Mouse (Mus musculus): ENCODE measurements around the gene Cfl1. TPM values are rescaled to one million over a fixed set of nuclear protein-coding genes. Genes with fewer than 3 reads are reported as not detected.
"Not testable (repeated sequence)": the region's sequence is repeated elsewhere in the genome, so short reads cannot be mapped to it uniquely, and the experiment has no call there.

Gene Cfl1
- total RNA-seq, 2 experiments from 2014 or later: 1,802 to 1,826 TPM

DNA sequence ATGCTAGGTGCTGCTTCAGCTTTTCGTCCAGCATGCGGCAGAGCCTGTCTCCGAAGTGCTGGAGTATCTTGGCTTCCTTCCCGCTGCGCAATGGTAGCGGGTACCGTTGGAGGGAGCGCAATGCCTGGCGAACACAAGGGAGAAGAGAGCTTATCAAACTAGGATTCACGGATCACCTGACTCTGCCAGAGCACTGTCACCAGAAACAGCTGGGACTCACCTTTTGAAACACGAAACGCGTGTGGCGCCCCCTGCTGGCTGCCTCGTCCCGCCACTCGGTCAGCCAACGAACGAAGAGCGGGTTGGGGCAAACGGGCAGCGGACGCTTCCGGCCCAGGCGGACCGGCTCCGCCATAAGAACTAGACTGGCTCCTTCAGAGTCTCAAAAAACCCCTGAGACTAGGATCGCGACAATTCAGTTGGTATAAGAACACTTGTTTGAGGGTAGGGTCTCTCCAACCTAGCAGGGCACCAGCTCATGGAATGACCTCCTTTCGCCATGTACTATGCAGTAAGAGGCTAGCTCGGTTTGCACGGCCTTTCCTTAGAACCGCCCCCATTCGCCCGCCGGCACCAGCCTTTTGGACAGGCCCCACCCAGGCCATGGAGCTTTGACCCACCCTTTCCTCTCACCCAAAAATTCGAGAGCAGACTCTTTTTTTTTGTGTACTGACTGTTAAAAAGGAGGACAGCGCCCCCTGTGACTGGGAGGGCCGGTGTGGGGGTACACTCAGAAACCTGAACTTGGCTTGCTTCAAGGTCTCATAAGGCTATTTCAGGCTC lies 2.3 kb upstream of the Cfl1 start, which contains the start of gene Mus81:
Gene Mus81 (minus strand): TSS at position 635 of the 783 bp plus-strand sequence.
- DNase-seq (ENCODE audit: low spot score in 2 of 2): peak; percentile 94 to 97

DNA sequence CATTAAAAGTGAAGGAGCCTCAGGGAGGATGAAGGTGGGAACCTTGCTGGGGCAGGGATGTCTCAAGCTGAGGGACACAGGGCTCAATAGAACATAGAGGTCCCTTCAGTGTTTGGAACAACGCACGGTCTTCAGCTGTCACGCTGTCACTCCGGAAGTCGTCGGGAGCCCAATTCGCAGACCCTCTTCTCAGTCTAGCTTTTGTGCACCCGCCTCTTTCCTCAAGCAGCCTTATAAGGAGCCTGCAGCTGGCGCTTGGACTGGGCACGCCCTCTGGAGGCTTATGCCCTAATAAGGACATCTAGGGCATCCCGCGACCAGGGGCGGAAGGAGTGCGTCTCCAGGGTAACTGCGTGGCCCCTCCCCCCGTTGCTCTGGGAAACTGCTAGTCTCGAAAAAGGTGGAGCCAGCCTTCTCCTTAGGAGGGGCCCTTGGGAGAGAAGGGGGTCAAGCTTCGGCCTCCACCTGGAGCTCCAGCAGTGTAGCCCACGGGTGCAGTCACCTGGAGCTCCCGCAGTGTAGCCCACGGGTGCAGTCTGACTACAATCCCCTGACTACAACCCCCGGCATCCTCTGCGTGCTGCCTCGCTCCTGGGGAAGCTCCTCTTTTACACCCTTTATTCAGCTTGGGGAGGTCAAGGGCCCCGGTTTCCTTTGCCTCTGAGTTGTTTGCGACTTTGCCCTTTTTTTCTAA lies 1.2 kb upstream of the Cfl1 start:
- DNase-seq (ENCODE audit: low spot score in 2 of 2): peak; percentile 95 to 97

DNA sequence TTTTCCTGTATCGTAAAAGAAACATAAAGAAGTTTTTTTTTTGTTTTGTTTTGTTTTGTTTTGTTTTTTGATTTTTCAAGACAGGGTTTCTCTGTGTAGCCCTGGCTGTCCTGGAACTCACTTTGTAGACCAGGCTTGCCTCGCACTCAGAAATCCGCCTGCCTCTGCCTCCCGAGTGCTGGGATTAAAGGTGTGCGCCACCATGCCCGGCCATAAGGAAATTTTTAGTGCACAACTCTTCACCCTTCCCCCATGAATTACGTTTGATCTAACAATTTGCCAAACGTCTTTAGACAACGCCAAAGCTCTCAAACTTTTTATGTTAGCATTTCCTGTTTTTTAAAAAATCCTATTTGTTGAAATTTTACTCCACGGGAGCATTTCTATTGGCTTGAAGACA lies 534 bp upstream of the Cfl1 start:
- not testable (repeated sequence) for DNase-seq (ENCODE audit: low spot score in 2 of 2)

DNA sequence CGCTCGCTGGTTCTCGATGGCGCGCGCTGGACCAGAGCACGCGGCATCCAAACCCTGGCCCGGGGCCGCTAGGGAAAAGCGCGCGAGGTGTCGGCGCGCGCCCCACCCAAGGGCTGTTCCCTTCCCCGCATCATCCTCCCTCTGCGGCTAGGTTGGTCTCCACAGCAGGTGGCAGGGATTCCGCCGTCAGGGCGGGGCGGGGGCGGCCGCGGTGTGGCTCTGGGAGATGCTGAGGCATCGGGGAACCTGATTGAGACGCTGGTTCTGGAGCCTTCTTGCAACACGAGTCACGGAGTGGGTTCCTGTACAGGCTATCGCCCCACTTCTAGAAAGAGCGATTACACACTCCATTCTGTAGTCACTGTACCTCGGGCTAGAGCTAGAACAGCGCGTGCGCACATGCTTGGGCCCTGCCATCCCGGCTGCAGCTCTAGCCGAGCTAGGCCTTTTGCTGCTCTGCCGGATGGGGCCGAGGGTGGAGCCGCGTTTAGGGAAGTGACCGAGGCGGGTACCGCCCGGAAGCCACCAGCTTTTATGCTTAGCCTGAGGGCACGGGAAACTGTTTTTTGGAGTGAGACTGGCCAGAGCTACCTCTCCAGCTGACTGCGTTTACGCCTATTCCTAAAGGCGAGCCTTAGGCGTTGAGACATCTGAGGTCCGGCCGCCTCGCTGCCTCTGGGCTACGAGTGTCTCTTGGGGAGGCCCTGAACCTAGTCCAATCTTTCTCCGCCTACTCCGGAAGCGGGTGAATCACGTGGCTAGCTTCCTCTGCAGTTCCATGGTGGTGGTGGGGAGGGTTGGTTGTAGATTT lies 848 bp downstream of the Cfl1 start:
- peak; percentile 79 to 81 for DNase-seq (ENCODE audit: low spot score in 2 of 2)

DNA sequence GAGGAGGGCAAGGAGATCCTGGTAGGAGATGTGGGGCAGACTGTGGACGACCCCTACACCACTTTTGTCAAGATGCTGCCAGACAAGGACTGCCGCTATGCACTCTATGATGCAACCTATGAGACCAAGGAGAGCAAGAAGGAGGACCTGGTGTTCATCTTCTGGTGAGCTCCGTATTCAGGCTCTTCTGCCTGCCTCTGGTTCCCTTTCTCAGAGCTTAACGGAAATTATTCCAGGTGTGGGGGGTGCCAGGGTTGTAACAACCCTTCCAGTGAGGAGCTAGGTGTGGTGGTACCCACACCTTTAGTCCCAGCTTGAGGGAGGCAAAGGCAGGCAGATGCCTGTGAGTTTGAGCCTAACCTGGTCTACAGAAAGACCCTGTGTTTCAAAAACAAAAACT lies 2.4 kb downstream of the Cfl1 start:
- DNase-seq (ENCODE audit: low spot score in 2 of 2): no peak

DNA sequence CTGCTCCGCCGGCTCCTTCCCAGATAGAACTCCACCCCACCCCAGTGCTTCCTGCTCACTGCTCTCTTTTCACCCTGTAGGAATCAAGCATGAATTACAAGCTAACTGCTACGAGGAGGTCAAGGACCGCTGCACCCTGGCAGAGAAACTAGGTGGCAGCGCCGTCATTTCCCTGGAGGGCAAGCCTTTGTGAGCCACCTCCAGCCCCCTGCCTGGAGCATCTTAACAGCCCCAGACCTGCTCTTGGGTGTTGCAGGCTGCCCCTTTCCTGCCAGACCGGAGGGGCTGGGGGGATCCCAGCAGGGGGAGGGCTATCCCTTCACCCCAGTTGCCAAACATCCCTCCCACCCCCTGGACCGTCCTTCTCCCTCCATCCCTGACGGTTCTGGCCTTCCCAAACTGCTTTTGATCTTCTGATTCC lies 3.1 kb downstream of the Cfl1 start:
- not testable (repeated sequence) for DNase-seq (ENCODE audit: low spot score in 2 of 2)

DNA sequence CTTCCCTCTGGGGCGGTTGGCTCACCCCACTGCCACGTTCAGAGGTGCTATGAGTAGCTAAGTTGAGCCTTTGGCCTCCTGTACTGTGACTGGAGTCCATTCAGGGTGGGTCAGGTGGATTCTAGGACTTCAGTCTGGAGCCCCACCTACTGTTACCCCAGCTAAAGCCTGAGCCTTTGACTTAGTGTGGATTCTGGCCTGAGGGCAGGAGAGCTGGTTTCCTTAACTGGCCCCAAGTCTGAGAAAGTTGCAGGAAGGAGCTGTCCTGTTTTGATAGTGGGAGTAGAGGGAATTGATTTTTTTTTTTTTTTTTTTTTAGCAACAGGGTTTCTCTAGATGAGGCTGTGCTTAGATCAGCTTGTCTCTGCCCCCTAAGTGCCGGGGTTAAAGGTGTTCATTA lies 4.1 kb downstream of the Cfl1 start:
- no peak for DNase-seq (ENCODE audit: low spot score in 2 of 2)

DNA sequence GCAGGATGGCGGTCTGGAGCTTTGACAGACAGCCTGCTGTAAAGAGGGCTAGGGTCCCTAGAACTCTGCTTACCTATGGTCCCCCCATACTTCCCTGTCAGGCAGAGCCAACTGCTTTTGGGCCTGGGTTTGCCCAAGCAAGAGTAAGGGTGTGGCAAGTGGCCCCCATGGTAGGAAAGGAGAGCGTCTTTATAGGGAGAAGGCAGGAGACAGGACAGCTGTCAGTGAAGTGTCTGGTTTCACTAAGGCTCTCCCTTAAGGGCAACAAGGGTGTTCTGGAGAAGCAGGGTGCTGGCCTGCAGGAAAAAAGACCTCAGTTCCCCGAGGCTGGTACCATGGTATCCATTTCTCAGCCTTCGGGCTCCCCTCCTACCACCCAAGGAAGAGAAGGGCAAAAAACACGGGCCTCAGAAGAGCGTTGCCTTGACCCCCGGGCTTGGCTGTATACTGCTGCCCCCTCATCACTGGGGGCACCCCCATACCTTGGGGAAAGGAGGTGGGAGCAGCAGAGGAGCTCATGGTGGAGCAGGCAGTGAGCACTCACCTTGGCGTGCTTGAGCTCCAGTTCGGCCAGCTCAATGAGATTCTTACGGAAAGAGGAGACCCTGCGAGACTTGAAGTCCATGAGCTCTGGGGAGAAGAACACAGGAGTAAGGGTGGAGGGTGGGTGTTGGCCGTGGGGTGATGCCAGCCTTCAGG lies 5.2 kb downstream of the Cfl1 start:
- DNase-seq (ENCODE audit: low spot score in 2 of 2): no peak

DNA sequence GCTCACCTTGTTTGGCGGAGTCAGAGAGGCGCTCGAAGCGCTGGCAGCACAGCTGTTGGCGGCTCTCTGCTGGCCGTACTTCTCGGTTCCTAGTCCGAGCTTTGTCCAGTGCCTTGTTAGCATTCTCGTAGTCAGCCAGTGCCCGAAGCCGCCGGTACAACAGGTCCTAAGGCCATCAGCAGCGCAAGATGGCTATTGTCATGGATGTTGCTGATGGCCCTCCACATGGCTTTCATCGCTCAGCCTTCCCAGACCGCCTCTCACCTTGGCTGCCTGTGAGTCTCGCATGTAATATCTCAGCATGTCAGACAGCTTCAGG lies 5.8 kb downstream of the Cfl1 start:
- DNase-seq (ENCODE audit: low spot score in 2 of 2): no peak

DNA sequence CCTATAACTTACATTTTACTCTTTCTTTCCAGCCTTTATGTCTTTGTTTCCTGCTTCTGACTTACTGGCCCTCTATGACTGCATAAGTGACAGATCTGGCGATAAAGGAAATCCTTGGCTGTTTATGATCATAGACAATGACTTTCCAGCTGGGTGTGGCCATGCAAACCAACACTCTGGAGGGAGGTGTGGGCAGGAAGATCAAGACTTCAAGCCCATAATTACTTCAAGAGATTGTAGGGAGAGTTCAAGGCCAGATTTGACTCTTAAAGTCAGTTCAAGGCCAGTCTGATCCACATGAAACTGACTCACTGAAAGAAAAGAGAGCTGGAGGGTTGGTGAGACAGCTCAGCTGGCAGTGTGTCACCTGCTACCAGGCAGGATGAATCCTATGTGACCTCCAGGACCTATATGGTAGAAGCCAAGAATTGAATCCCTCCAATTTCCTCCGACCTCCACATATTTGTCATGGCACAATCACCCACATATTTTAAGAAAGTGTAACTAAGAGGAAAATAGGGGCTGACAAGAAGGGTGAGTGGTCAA lies 10.1 kb downstream of the Cfl1 start:
- DNase-seq (ENCODE audit: low spot score in 2 of 2): no peak

DNA sequence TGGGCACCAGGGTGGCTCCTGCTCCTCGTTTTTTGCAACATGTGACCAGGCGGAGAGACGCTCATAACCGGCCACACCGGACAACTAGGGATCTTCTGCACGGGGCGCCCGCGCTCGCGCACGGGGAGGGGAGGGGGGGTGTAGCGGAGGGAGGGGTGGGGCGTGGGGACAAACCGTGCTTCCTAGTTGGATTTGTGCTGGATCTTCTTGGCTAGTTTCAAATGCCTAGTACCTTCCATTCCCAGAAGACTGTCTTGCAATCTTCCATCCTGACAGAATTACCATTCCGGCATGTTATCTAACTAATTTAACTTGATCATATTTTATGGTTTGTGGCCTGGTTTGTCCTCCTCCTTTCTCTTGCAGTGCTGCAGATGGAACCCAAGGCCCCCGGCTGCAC lies 13.4 kb downstream of the Cfl1 start, which contains the start of gene 1700020D05Rik:
Gene 1700020D05Rik (minus strand): TSS at position 101 of the 400 bp plus-strand sequence.
- DNase-seq (ENCODE audit: low spot score in 2 of 2): no peak

DNA sequence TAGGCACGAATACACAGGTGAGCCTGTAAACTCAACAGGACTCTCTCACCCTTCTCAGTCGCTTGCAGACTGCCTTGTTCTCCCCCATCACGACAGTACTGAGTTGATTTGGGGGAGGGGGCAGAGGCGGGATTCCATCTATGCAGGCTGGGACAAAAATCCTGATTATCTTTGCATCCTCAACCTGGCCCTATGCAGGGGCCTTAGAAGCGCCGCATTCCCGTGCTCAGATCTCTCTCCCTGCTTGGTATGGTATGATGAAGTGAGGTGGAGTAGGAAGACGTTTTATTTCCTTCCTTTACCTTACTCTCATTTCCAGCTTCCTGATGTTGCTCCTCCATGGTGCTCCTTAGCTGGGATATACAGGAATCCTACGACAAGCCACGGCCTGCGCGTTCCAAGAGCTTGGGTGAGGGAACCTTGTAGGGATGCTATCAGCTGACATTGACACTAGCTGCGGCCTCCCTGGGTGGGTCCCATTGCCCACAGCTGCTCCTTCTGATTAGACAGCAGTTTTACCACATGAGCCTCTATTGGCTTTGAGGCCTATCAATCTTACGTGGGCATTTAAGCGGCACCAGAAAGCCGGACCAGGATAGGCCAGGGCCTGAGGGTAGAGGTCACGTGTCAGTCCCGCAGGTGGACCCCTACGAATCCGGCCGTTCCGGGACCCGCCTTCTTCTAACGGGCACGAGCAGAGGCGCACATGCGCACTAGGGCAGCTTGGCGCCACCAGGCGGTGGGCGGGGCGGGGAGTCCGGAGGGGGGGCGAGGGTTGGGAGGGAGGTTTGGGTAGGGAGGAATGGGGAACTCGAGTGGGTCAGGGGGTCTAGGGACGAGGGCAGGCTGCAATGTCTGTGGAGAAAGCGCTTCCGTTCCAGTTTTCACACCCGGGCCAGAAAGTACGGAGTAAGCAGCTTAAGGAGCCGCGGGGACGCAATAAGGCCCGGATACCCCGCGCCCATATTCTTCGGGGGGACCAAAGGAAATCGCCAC lies 20.1 kb downstream of the Cfl1 start, which contains the start of gene Snx32:
Gene Snx32 (minus strand): TSS at position 508 of the 996 bp plus-strand sequence.
- DNase-seq (ENCODE audit: low spot score in 2 of 2): peak; percentile 95 to 97

DNA sequence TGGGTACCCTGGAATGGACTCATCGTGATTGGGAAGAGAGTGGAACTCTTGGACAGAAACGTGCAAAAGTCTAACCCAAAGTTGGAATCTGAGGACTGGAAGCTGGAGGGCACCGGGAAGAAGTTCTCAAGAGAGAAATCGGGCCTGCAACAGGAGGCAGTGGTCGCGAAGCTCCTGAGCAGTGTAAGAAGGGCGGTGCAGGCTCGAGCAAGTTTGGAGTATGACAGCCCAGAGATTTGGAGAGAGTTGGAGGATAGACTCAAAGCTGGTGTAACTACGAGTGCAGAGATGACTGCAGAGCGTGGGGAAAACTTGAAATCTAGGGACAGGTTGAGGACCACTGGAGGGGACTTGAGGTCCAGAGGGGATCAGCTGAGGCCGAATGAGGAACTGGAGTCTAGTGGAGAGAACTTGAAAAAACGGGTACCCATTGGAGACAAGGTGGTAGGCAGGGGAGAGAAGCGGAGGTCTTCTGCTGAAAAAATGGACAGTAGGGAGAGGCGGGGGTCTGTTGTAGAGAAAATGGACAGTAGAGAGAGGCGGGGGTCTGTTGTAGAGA lies 20.9 kb downstream of the Cfl1 start:
- no peak for DNase-seq (ENCODE audit: low spot score in 2 of 2)

DNA sequence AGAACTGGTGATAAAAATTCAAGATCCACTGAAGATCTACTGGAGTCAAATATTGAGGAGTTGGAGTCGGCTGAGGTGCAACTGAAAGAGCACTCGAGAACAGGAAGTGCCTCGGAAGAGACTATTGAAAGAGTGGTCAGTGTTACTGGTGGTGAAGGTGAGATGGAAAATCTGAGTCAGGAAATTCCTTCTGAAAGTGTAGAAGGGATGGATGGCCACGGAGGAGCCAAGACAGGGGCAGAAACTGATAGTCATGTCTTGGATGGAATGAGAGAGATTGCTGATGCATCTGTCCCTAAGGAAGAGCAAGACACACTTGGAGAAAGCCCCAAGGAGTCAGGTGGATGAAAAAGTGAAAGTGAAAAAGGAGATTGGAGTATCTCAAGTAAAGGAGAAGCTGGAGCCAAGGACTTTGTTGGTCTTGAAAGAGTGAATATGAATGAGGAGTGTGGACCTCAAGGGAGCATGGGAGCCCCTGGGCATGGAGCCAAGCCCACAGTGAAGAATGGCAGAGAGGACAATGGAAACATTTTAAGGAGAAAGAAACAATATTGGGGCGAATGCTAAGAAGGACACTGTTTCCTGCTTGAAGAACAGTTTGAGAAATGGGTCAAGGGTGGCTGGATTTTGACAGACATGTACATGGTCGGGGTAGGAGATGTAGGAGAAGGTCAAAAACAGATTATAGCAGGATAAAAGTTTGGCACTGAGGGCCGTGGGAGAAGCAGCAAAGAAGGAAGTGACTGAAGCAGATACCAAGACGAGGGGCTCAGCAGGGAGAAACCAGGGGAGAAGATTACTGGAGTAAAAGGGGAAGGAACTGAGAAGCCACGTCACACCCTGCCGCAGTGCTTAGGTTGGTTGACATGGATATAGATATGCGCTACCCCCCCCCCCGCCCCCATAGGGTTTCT lies 22.1 kb downstream of the Cfl1 start:
- DNase-seq (ENCODE audit: low spot score in 2 of 2): peak in 1 of 2 experiments; percentile 17

DNA sequence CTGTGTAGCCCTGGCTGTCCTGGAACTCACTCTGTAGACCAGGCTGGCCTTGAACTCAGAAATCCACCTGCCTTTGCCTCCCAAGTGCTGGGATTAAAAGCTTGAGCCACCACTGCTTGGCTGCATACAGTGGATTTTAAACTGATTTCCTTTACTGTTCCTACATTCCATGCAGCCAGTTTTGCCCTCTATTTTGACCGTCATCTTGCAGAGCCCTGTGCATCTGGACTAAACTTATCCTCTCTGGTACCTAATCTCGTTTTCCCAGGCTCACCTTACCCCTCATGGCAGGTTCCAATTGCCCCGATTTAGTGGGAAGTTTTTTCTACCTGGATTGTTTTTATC lies 22.7 kb downstream of the Cfl1 start:
- DNase-seq (ENCODE audit: low spot score in 2 of 2): no peak

DNA sequence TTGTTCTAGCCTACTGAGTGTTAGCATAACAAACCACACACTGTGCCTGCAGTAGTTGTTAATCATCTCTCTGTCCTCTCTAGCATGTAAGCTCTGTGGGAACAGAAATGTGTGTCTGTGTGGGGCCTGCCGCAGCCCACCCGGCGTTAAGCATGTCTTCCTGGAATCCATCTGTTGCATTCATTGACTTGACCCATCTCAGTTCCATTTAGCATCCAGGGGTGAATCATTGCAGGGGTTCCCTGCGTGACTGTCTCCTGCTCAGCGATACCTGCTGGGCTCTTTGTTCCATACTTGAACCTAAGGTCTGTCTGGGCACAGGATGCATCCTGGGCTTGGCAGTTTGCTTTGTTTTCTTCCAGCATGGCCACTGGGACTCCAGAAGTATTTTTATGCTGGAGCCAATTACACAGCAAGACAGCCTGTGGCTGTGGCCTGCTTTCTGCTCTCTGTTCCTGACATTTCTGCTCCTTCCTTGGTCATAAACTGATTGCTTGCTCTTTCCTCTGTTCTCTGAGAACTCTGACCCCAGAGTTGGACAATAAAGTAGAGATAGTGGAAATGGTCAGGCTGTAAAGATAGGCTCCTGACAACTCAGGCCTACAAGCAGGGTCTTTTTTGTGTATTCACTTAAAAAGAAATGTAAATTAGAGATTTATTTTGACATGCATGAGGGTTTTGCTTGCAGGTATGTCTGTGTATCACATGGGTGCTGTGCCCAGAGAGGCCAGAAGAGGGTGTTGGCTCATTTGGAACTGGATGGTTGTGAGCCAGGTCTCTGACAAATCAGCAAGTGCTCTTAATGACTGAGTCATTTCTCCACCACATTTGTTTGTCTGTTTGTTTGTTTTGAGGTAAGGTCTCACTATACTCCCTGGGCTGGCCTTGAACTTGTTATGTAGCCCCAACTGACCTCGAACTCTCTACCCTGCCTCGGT lies 25.9 kb downstream of the Cfl1 start:
- no peak for DNase-seq (ENCODE audit: low spot score in 2 of 2)

DNA sequence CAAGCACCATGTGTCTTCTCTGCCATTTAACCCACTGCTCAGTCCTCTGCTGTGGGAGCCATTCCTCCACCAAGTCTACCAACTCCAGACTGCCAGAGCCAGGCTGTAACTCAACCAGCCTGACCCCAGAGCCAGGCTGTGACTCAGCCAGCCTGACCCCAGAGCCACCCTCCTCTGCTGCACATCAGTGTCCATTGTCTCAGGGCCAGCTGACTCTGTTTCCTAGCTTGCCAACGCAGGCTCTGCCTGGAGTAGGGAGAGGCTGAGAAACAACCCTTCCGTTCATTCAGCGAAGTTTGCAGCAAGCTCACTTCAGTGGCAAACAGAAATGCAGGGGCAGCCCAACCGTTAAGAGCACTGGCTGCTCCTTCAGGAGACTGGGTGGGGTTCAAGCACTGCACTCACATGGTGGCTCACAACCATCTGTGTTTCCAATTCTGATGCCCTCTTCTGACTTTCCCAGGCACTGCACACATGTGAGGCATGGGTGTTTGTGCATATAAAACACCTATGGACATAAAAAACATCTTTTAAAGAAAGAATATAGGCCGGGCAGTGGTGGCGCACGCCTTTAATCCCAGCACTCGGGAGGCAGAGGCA lies 26.8 kb downstream of the Cfl1 start:
- no peak for DNase-seq (ENCODE audit: low spot score in 2 of 2)
